Mouse (Mus musculus) kidney, embryonic 16.5 days (tissue): Measurements from ENCODE around the gene Opcml. TPM values are rescaled to one million over a fixed set of nuclear protein-coding genes. Genes with fewer than 3 reads are reported as not detected.

Source experiments
- ATAC-seq: fragments of 200-750 bp; cut with Nextera tagmentation; 2 replicates; pipeline ENCODE4 v1.8.0; 2017; ENCODE audit warnings: moderate TSS enrichment; ENCODE audit not compliant: low FRiP score, low TSS enrichment
- H3K27ac ChIP-seq: fragments of 300-500 bp; sonication (generic); 2 replicates; pipeline ENCODE4 v1.5.1; 2014; ENCODE audit warnings: low read length
- H3K27me3 ChIP-seq: fragments of 300-500 bp; sonication (generic); 2 replicates; pipeline ENCODE4 v1.6.1; 2014; ENCODE audit warnings: low read length, control low read depth, mixed read lengths; ENCODE audit not compliant: insufficient read depth
- H3K36me3 ChIP-seq: fragments of 300-500 bp; sonication (generic); 2 replicates; pipeline ENCODE4 v1.6.1; 2014; ENCODE audit warnings: low read length, control low read depth, mixed read lengths; ENCODE audit not compliant: insufficient read depth
- H3K4me1 ChIP-seq: fragments of 300-500 bp; sonication (generic); 2 replicates; pipeline ENCODE4 v1.6.1; 2014; ENCODE audit warnings: low read length, control low read depth, mixed read lengths; ENCODE audit not compliant: insufficient read depth
- H3K4me2 ChIP-seq: fragments of 300-500 bp; sonication (generic); replicated peaks from 2 replicates; pipeline ENCODE4 v1.6.1; 2014; ENCODE audit warnings: low read depth, low read length
- H3K4me3 ChIP-seq: fragments of 300-500 bp; sonication (generic); 2 replicates; pipeline ENCODE4 v1.5.1; 2014; ENCODE audit warnings: mild to moderate bottlenecking, low read length
- H3K9ac ChIP-seq: fragments of 300-500 bp; sonication (generic); replicated peaks from 2 replicates; pipeline ENCODE4 v1.6.1; 2014; ENCODE audit warnings: low read length
- H3K9me3 ChIP-seq: fragments of 300-500 bp; sonication (generic); 2 replicates; pipeline ENCODE4 v1.6.1; 2016; ENCODE audit warnings: low read length, control low read depth
- WGBS: fragments of 180-500 bp; shearing (Covaris S2); extraction: QIAGEN DNeasy Blood & Tissue Kit; methylation state at CpG from one replicate; pipeline ENCODE4 v1.1.7; 2014; 5-methylcytosine and 5-hydroxymethylcytosine counted together
- polyA plus RNA-seq: library from polyadenylated mRNA; unstranded; fragments of >200 nt; fragmentation: Nextera tagmentation; extraction: Ambion mirVana; gene quantifications from 2 replicates; pipeline ENCODE4 v1.2.1, GENCODE M21; 2015

Gene Opcml
- polyA plus RNA-seq, 1 experiment from 2014 or later, result 2.0 TPM

DNA sequence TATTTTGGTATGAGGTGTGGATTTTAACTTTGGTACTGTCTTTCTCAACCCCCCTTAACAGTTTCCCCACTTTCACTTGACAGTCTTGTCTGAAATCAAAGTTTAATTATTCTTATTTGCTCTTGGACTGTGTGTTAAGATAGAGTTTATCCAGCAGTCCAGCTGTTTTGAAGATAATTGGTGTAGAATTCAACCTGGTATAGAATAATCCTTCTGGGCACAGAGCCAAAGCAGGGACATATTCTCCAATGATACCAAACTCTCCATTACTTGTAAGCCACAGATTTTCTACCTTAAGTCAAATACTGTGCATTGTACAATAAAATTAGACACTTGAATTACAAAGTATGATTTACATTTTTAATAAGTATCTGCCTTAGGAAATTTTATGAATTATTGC lies 852.2 kb downstream of the Opcml start:
- Histone ChIP-seq H3K4me1 (no peaks in the 10 kb centered on the region), H3K4me2 (no peak overlapping the region), H3K27me3 (no peaks in the 10 kb centered on the region), H3K9me3 (no peaks in the 10 kb centered on the region), H3K4me3 (no peak overlapping the region), H3K9ac (no peak overlapping the region), H3K36me3 (no peaks in the 10 kb centered on the region), H3K27ac (no peak overlapping the region)
- no peak for ATAC-seq

DNA sequence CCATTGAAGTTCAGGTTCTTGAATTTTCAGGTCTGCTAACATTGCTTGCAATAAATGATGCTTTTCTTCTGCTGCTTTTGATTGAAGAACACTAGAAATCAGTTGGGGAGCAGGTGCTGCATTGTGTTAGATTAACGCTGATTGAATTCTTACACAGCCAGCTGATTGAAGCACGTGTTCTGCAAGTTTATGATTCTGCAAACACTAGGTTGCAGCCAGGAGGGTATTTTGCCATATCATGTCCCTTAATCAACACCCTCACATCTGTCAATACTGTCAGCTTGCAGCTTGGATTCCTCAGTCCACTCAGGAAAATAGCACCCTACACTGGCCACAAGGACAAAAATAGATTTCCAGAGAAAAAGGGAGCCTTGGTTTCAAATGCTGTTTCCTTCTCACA lies 853.5 kb downstream of the Opcml start:
- H3K9me3 ChIP-seq, result no peaks in the 10 kb centered on the region
- WGBS, result 75% methylated on average over 2 of the region's 2 CpGs
- H3K4me2 ChIP-seq, result no peak overlapping the region
- H3K36me3 ChIP-seq, result no peaks in the 10 kb centered on the region
- H3K4me3 ChIP-seq, result no peak overlapping the region
- no peak overlapping the region for H3K9ac ChIP-seq
- no peaks in the 10 kb centered on the region for H3K27me3 ChIP-seq
- no peak for ATAC-seq
- no peak overlapping the region for H3K27ac ChIP-seq
- H3K4me1 ChIP-seq, result no peaks in the 10 kb centered on the region

DNA sequence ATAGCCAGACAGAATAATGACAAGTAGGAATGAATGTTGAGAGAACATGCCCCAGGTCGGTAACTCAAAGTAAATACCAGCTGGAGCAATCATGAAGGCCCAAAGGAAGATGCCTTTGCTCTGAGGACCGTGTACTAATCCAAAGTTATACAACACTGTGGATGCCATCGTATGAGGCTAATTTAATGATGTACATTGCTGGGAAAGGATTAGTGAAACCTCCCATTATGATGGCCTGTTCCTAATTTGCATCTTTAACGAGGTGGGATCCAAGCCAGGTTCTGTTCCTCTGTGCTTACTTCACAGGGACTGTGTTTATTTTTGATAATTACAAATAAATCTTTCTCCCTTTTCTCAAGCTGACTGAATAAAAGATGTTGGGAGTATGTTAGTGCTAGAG lies 859.5 kb downstream of the Opcml start:
- 68% methylated on average over 4 of the region's 4 CpGs for WGBS
- no peaks in the 10 kb centered on the region for H3K36me3 ChIP-seq
- H3K4me1 ChIP-seq, result no peaks in the 10 kb centered on the region
- no peaks in the 10 kb centered on the region for H3K27me3 ChIP-seq
- no peak for ATAC-seq
- H3K9me3 ChIP-seq, result no peaks in the 10 kb centered on the region
- H3K4me3 ChIP-seq, result no peak overlapping the region
- H3K9ac ChIP-seq, result no peak overlapping the region
- H3K4me2 ChIP-seq, result no peak overlapping the region
- H3K27ac ChIP-seq, result no peak overlapping the region

DNA sequence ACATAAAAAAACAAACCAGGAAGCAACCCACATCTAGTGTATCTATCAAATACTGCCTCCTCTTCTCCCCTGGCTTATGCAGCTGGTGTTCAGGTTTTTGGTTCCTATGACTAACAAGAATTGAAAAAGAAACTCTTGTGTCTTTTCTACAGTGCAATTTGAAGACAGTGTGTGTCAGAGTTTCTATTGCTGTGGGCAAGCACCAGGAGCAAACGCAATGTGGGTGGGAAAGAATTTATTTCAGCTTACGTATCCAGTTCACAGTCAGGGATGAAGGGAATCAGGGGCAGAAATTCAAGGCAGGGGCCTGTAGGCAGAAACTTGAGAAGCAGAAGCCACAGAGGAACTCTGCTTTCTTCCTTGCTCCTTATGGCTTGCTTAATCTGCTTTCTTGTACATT lies 869.4 kb downstream of the Opcml start:
- H3K4me3 ChIP-seq, result no peak overlapping the region
- H3K4me2 ChIP-seq, result no peak overlapping the region
- no peaks in the 10 kb centered on the region for H3K36me3 ChIP-seq
- ATAC-seq, result no peak
- H3K27me3 ChIP-seq, result no peaks in the 10 kb centered on the region
- no peaks in the 10 kb centered on the region for H3K9me3 ChIP-seq
- no peaks in the 10 kb centered on the region for H3K4me1 ChIP-seq
- H3K27ac ChIP-seq, result no peak overlapping the region
- 64% methylated on average over 2 of the region's 2 CpGs for WGBS
- no peak overlapping the region for H3K9ac ChIP-seq

DNA sequence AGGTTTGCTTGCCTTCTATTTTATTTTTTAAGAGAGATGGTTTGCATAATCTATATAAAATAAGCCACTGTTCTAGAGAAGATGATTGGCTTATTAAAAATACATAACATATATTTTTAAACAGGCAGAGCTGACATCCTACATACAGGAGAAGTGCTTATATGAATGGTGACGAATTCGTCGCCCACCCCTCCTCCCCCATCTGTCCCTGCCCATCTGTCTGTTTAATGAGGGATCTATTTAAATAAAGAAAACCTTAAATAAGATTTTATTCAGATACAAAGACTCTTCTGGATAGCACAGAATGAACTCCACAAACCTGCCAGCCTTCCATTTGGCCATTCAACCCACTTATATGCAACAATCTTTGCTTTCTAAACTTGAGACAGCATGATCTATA lies 872.3 kb downstream of the Opcml start:
- Histone ChIP-seq H3K27me3 (no peaks in the 10 kb centered on the region), H3K9ac (no peak overlapping the region), H3K9me3 (no peaks in the 10 kb centered on the region), H3K27ac (no peak overlapping the region), H3K4me2 (no peak overlapping the region), H3K36me3 (no peaks in the 10 kb centered on the region), H3K4me1 (no peaks in the 10 kb centered on the region), H3K4me3 (no peak overlapping the region)
- ATAC-seq, result no peak
- WGBS, result 94% methylated on average over 3 of the region's 3 CpGs

- Histone ChIP-seq H3K9me3 (no peaks in the 10 kb centered on the region), H3K27me3 (no peaks in the 10 kb centered on the region), H3K4me3 (no peak overlapping the region), H3K36me3 (no peaks in the 10 kb centered on the region), H3K27ac (no peak overlapping the region), H3K9ac (no peak overlapping the region), H3K4me2 (no peak overlapping the region), H3K4me1 (no peaks in the 10 kb centered on the region)
- 79% methylated on average over 1 of the region's 1 CpGs for WGBS
- no peak for ATAC-seq
These were observed 889.7 kb downstream of the Opcml start for GRCm38 (mm10) chr9:28680309-28680708.

GRCm38 (mm10) chr9:28681252-28682037 lies 890.9 kb downstream of the Opcml start:
- H3K4me2 ChIP-seq, result no peak overlapping the region
- no peak overlapping the region for H3K9ac ChIP-seq
- no peaks in the 10 kb centered on the region for H3K27me3 ChIP-seq
- 74% methylated on average over 6 of the region's 6 CpGs for WGBS
- no peaks in the 10 kb centered on the region for H3K36me3 ChIP-seq
- no peak for ATAC-seq
- H3K4me3 ChIP-seq, result no peak overlapping the region
- no peaks in the 10 kb centered on the region for H3K9me3 ChIP-seq
- no peaks in the 10 kb centered on the region for H3K4me1 ChIP-seq
- no peak overlapping the region for H3K27ac ChIP-seq

GRCm38 (mm10) chr9:28683951-28684470 lies 893.4 kb downstream of the Opcml start:
- no peak overlapping the region for H3K9ac ChIP-seq
- WGBS, result 80% methylated on average over 5 of the region's 5 CpGs
- H3K36me3 ChIP-seq, result no peaks in the 10 kb centered on the region
- no peaks in the 10 kb centered on the region for H3K4me1 ChIP-seq
- no peaks in the 10 kb centered on the region for H3K27me3 ChIP-seq
- no peak overlapping the region for H3K4me2 ChIP-seq
- no peak overlapping the region for H3K4me3 ChIP-seq
- ATAC-seq, result no peak
- H3K9me3 ChIP-seq, result no peaks in the 10 kb centered on the region
- H3K27ac ChIP-seq, result no peak overlapping the region

DNA sequence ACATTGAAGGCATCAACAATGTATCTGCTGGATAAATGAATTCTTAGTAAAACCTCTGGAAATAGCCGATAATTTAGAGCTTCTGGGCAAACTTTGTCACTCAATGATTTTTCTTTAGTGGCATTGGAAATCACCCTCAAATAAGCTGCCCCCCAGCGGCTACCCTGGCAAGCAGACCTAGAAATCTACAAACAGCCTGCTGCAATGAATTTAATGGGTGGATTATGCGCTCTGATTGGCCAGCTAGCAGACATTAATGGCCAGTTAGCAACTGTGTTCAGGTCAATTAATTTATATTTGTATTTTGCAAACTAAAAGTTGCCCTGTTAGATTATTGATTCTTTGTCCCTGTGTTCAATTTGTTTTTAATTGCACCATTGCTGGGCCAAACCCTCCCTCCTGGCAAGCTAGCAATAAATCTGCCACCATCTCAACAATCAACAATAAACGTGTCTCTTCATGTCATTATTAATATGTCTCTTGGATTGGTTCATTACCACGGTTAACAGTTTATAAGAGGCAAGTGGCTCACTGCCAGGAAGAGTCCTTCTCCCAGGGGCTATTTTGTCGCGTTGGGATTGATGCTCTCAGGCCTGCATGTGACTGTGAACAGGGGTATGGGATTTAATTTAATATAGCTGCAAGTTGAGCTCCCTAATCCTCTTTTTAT lies 896.5 kb downstream of the Opcml start:
- Histone ChIP-seq H3K9me3 (no peaks in the 10 kb centered on the region), H3K27ac (no peak overlapping the region), H3K36me3 (no peaks in the 10 kb centered on the region), H3K4me2 (no peak overlapping the region), H3K4me1 (no peaks in the 10 kb centered on the region), H3K9ac (no peak overlapping the region), H3K27me3 (no peaks in the 10 kb centered on the region), H3K4me3 (no peak overlapping the region)
- WGBS, result 61% methylated on average over 7 of the region's 7 CpGs
- no peak for ATAC-seq

DNA sequence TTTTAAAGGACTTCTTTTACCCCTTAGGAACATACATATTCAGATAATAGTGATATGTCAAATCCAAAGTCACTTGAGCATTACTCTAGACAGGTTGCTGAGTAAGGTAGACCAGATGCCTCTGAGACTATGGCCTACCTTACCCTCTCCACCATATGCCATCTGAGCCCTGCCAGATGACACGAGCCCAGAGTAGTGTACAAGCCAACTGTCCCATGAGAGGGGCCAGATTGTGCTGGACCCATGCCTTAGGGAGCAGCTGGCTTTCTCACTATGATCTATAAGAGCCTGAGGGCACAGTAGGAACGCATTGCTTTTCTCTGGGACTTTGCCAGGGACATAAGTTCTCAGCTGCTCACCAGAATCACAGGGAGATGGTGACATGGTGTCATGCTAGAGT lies 899.6 kb downstream of the Opcml start:
- Histone ChIP-seq H3K4me1 (no peaks in the 10 kb centered on the region), H3K27me3 (no peaks in the 10 kb centered on the region), H3K36me3 (no peaks in the 10 kb centered on the region), H3K4me3 (no peak overlapping the region), H3K9me3 (no peaks in the 10 kb centered on the region), H3K4me2 (no peak overlapping the region), H3K9ac (no peak overlapping the region), H3K27ac (no peak overlapping the region)
- 75% methylated on average over 2 of the region's 2 CpGs for WGBS
- no peak for ATAC-seq
